Mouse (Mus musculus): ENCODE data around the gene Tmem267. TPM values are rescaled to one million over a fixed set of nuclear protein-coding genes. Genes with fewer than 3 reads are reported as not detected.

The Tmem267 gene
- polyA plus RNA-seq, 1 experiment: 3.4 TPM

- no peak for TF ChIP-seq CTCF (IDR thresholded peaks at IDR 0.05; ENCODE audit: low read depth, low read length)
- TF ChIP-seq POLR2A (IDR thresholded peaks at IDR 0.05; ENCODE audit: borderline replicate concordance, low read depth, low read length): no peak
- Histone ChIP-seq H3K4me1 (ENCODE audit: control insufficient read depth, insufficient read depth, low read length) (peaks cover 9% of the 10 kb centered on the region), H3K4me3 (ENCODE audit: insufficient read depth, low read length) (no peak overlapping the region), H3K27ac (ENCODE audit: insufficient read depth, low read depth, low read length) (no peak overlapping the region)
Observed at GRCm38 (mm10) chr13:119641145-119641544, 153.3 kb downstream of the Tmem267 start.

GRCm38 (mm10) chr13:119644769-119645168 lies 156.9 kb downstream of the Tmem267 start:
- Histone ChIP-seq H3K4me1 (ENCODE audit: control insufficient read depth, insufficient read depth, low read length) (peaks cover 5% of the 10 kb centered on the region), H3K27ac (ENCODE audit: insufficient read depth, low read depth, low read length) (no peak overlapping the region), H3K4me3 (ENCODE audit: insufficient read depth, low read length) (no peak overlapping the region)
- no peak for TF ChIP-seq CTCF (IDR thresholded peaks at IDR 0.05; ENCODE audit: low read depth, low read length)
- TF ChIP-seq POLR2A (IDR thresholded peaks at IDR 0.05; ENCODE audit: borderline replicate concordance, low read depth, low read length): no peak

- TF ChIP-seq POLR2A (IDR thresholded peaks at IDR 0.05; ENCODE audit: borderline replicate concordance, low read depth, low read length): no peak
- TF ChIP-seq CTCF (IDR thresholded peaks at IDR 0.05; ENCODE audit: low read depth, low read length): no peak
- Histone ChIP-seq H3K4me3 (ENCODE audit: insufficient read depth, low read length) (no peak overlapping the region), H3K27ac (ENCODE audit: insufficient read depth, low read depth, low read length) (no peak overlapping the region), H3K4me1 (ENCODE audit: control insufficient read depth, insufficient read depth, low read length) (peaks cover 4% of the 10 kb centered on the region; the same call in 1 of the 2 replicates)
Observed at GRCm38 (mm10) chr13:119646511-119646910, 158.7 kb downstream of the Tmem267 start.

GRCm38 (mm10) chr13:119648891-119649698 lies 161.3 kb downstream of the Tmem267 start:
- Histone ChIP-seq H3K4me1 (ENCODE audit: control insufficient read depth, insufficient read depth, low read length) (peaks cover 11% of the 10 kb centered on the region), H3K4me3 (ENCODE audit: insufficient read depth, low read length) (no peak overlapping the region), H3K27ac (ENCODE audit: insufficient read depth, low read depth, low read length) (no peak overlapping the region)
- TF ChIP-seq POLR2A (IDR thresholded peaks at IDR 0.05; ENCODE audit: borderline replicate concordance, low read depth, low read length) (no peak), CTCF (IDR thresholded peaks at IDR 0.05; ENCODE audit: low read depth, low read length) (no peak)

- Histone ChIP-seq H3K4me1 (ENCODE audit: control insufficient read depth, insufficient read depth, low read length) (peaks cover 13% of the 10 kb centered on the region), H3K27ac (ENCODE audit: insufficient read depth, low read depth, low read length) (no peak overlapping the region), H3K4me3 (ENCODE audit: insufficient read depth, low read length) (no peak overlapping the region)
- TF ChIP-seq POLR2A (IDR thresholded peaks at IDR 0.05; ENCODE audit: borderline replicate concordance, low read depth, low read length) (no peak), CTCF (IDR thresholded peaks at IDR 0.05; ENCODE audit: low read depth, low read length) (no peak)
Observed at GRCm38 (mm10) chr13:119649699-119650046, 161.8 kb downstream of the Tmem267 start.

- no peak overlapping the region for H3K4me3 ChIP-seq (ENCODE audit: insufficient read depth, low read length)
- peak overlapping the region; percentile 38; the same call in 1 of the 2 replicates for H3K27ac ChIP-seq (ENCODE audit: insufficient read depth, low read depth, low read length)
- TF ChIP-seq POLR2A (IDR thresholded peaks at IDR 0.05; ENCODE audit: borderline replicate concordance, low read depth, low read length): no peak
- TF ChIP-seq CTCF (IDR thresholded peaks at IDR 0.05; ENCODE audit: low read depth, low read length): no peak
- H3K4me1 ChIP-seq (ENCODE audit: control insufficient read depth, insufficient read depth, low read length): peaks cover 14% of the 10 kb centered on the region
Observed at GRCm38 (mm10) chr13:119654734-119655133, 166.9 kb downstream of the Tmem267 start.

- Histone ChIP-seq H3K4me3 (ENCODE audit: insufficient read depth, low read length) (no peak overlapping the region), H3K4me1 (ENCODE audit: control insufficient read depth, insufficient read depth, low read length) (peaks cover 14% of the 10 kb centered on the region), H3K27ac (ENCODE audit: insufficient read depth, low read depth, low read length) (no peak overlapping the region)
- TF ChIP-seq CTCF (IDR thresholded peaks at IDR 0.05; ENCODE audit: low read depth, low read length) (no peak), POLR2A (IDR thresholded peaks at IDR 0.05; ENCODE audit: borderline replicate concordance, low read depth, low read length) (no peak)
Observed at GRCm38 (mm10) chr13:119656246-119656645, 168.4 kb downstream of the Tmem267 start.

- H3K4me3 ChIP-seq (ENCODE audit: insufficient read depth, low read length): no peak overlapping the region
- peaks cover 14% of the 10 kb centered on the region for H3K4me1 ChIP-seq (ENCODE audit: control insufficient read depth, insufficient read depth, low read length)
- TF ChIP-seq POLR2A (IDR thresholded peaks at IDR 0.05; ENCODE audit: borderline replicate concordance, low read depth, low read length) (no peak), CTCF (IDR thresholded peaks at IDR 0.05; ENCODE audit: low read depth, low read length) (no peak)
- H3K27ac ChIP-seq (ENCODE audit: insufficient read depth, low read depth, low read length): no peak overlapping the region
Observed at GRCm38 (mm10) chr13:119656846-119657416, 169.1 kb downstream of the Tmem267 start.

Other genes with a start within 250 kb of the Tmem267 start
- gene Paip1, start 59.4 kb upstream of the Tmem267 start, polyA plus RNA-seq (2012; ENCODE audit: insufficient read depth, insufficient read length, missing spikeins): 132 and 141 TPM in 2 replicates
- gene 4833420G17Rik, start 25.3 kb upstream of the Tmem267 start, polyA plus RNA-seq (2012; ENCODE audit: insufficient read depth, insufficient read length, missing spikeins): 90.1 and 95.6 TPM in 2 replicates
- 0.50 and 1.2 TPM in 2 replicates for gene 3110070M22Rik, start 344 bp downstream of the Tmem267 start, polyA plus RNA-seq (2012; ENCODE audit: insufficient read depth, insufficient read length, missing spikeins)
- not detected in 2 replicates for gene Ccl28, start 135.8 kb downstream of the Tmem267 start, polyA plus RNA-seq (2012; ENCODE audit: insufficient read depth, insufficient read length, missing spikeins)
- 29.3 and 34.5 TPM in 2 replicates for gene Hmgcs1, start 202.3 kb downstream of the Tmem267 start, polyA plus RNA-seq (2012; ENCODE audit: insufficient read depth, insufficient read length, missing spikeins)